Mouse (Mus musculus) brain, embryonic 14.5 days (tissue): ENCODE results near the gene Thsd7b.

ENCODE experiments used
- CTCF ChIP-seq: fragments of 200-500 bp; IDR thresholded peaks from 2 replicates; pipeline ENCODE4 v1.5.1; 2012; ENCODE audit warnings: inconsistent platforms, mild to moderate bottlenecking, moderate library complexity, borderline replicate concordance; ENCODE audit not compliant: insufficient read depth, insufficient read length; ENCODE audit errors: extremely low read depth
- POLR2A ChIP-seq: fragments of 200-500 bp; IDR thresholded peaks from 2 replicates; pipeline ENCODE4 v1.6.1; 2012; ENCODE audit warnings: mild to moderate bottlenecking, inconsistent platforms, borderline replicate concordance; ENCODE audit not compliant: poor library complexity, insufficient read depth, insufficient read length, severe bottlenecking; ENCODE audit errors: extremely low read depth

- TF ChIP-seq CTCF (no peak), POLR2A (no peak)
Observed at GRCm38 (mm10) chr1:130130901-130131300, 857.8 kb downstream of the Thsd7b start.
